Mouse (Mus musculus): ENCODE results near the gene Camk1d.

The Camk1d gene

DNA sequence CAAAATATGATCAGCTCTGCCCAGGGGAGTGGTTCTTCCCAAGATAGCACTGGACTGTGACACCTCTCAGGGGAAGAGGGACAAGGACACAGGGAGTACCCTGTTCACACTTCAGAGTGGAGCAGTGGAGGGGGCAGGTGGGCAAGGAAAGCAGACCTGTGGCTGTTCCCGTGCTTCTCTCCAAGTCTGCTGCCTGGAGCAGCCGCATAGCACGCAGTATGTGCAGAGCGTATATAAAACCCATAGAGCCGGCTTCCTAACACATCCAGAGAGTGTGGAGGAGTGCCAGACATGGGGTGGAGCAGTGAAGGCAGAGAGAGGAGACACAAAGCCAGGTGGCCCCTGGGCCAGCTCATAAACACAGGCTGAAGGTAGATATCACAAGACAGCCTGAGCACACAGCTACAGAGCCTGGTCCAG, 256.2 kb downstream of the Camk1d start:
- DNase-seq, result no peak

GRCm38 (mm10) chr2:5456108-5456507, 258.2 kb downstream of the Camk1d start:
- no peak for DNase-seq

DNA sequence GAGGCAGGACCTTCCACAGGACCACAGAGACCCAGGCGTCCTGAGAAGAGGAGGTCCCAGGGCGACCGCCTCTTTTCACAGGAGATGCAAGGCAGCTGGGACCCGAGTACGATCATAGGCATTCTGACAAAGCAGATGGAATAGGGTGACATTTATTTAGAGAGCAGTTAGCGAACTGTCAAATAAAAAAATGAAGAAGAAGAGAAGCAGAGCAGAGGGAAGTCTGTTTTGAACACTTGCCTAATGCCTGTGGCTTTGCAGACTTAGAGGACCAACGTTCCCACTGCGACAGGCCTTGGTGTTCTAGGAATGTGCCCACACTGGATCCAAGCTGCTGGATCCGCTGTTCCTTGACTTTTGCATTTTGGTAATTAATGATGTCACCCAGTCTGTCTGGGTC, 259.5 kb downstream of the Camk1d start:
- no peak for DNase-seq

DNA sequence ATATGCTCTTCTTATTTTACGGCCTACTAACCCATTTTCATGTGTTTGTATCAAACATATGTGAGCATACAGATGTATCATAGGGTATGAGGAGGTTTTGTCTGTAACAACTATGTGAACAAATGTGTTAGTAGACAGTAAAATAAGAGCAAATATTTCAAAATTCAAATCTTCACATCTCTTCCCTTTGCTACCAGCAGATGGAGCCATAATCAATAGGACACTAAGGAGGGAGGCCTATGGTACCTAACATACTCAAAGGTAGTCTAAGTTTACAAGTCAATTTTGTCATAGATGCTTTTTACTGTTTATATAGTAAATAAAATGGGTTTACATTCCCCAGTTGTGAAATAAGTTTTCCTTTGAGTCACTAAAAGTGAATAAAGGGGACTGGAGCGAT, 262.7 kb downstream of the Camk1d start:
- DNase-seq, result peak; percentile 34 to 39

- DNase-seq, result no peak
Measured at GRCm38 (mm10) chr2:5445357-5445756, 269.0 kb downstream of the Camk1d start.

- no peak for DNase-seq
Measured at GRCm38 (mm10) chr2:5437690-5438089, 276.6 kb downstream of the Camk1d start.

GRCm38 (mm10) chr2:5435587-5436253, 278.6 kb downstream of the Camk1d start:
- DNase-seq, result no peak

- peak; percentile 49 to 55 for DNase-seq
Measured at GRCm38 (mm10) chr2:5431309-5431708, 283.0 kb downstream of the Camk1d start.

DNA sequence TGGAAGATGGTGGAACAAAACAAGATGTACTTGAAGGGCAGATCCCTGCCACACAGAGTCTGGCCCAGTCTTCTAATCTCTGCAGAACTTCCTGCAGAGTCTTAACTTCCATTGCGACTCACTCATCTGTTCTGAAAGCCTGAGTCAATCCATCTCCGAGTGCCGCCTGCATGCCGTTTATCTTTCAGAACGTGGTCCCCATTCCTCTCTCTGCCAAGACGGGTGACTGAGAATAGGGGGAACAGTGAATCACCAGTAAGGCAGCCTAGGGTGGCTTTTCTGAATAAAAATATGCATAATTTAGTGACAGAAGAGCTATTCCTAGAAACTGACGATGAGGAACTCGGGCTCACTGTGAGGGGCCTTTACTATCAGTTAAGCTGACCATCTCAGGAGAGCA, 284.4 kb downstream of the Camk1d start:
- no peak for DNase-seq

GRCm38 (mm10) chr2:5426110-5426509, 288.2 kb downstream of the Camk1d start:
- no peak for DNase-seq

DNA sequence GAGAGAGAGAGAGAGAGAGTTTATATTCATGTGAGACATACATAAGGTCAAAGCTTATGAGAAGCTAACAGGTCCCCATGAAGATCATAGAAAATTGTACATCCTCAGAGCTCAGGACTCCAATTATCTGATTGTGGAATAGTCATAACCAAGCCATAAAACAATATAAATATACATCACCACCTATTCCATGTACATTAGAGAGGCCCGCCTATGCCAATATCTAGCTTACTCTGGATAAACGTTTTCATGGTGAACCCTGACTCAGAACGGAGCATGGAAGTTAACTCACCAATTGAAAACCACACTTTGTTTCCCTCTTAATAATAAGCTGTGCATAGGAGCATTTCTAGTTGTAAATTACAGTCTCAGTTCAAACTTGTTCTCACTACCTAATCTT, 288.7 kb downstream of the Camk1d start:
- DNase-seq, result no peak

GRCm38 (mm10) chr2:5420621-5421196, 293.6 kb downstream of the Camk1d start:
- DNase-seq, result no peak

DNA sequence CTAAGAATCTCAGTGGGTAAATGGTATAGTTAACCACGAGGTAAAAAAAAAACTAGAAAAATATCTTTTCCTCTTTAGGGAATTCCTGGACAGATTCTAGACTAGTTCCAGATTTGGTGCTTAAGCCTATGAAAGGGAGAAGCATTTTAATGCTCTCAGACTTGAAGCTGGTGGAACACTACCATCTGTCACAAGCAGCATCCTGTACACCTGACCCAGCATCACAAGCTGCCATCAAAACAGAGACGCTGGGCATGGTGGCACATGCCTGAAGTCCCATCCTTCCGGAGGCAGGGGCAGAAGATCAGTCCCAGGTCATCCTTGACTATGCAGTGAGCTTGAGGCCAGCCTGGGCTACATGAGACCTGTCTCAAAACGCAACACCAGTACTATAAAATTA, 295.5 kb downstream of the Camk1d start:
- DNase-seq, result no peak

- DNase-seq, result peak; percentile 61 to 71
Measured at GRCm38 (mm10) chr2:5417158-5418032, 296.9 kb downstream of the Camk1d start.

GRCm38 (mm10) chr2:5411774-5412173, 302.5 kb downstream of the Camk1d start:
- DNase-seq, result no peak

GRCm38 (mm10) chr2:5403850-5404249, 310.5 kb downstream of the Camk1d start:
- DNase-seq, result peak; percentile 58 to 64

DNA sequence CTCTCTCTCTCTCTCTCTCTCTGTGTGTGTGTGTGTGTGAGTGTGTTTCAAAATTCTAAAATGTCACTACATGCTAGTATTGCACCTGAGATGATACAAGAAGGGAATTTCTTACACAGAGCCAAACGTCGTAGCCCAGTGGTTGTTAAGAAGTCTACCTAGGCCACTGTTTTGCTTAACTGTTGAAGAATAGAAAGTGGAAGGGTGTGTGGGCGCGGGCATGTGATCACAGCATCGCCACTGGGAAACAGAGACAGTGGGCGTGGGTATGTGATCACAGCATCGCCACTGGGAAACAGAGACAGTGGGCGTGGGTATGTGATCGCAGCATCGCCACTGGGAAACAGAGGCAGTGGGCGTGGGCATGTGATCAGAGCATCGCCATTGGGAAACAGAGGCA, 312.3 kb downstream of the Camk1d start:
- DNase-seq, result no peak

GRCm38 (mm10) chr2:5398505-5398904, 315.8 kb downstream of the Camk1d start:
- no peak for DNase-seq

DNA sequence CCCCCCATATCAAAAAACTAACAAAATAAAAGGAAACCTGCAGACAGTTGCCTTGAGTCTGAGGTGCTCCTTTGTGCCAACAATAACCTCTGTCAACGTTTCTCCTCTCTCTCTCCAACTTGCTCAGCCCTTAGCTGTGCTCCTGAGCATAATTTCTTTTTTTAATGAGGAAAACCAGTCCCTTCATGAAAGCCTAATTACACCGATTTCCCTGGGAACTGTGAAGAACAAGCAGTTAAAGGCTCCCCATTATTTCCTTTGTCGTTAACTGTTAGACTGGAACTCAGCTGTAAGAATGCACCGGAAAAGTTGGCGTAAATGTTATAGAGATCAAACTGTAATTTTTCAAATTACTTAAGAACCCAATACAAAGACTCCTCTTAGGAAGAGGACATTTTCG, 316.3 kb downstream of the Camk1d start:
- no peak for DNase-seq

GRCm38 (mm10) chr2:5397468-5397867, 316.8 kb downstream of the Camk1d start:
- DNase-seq, result no peak

DNA sequence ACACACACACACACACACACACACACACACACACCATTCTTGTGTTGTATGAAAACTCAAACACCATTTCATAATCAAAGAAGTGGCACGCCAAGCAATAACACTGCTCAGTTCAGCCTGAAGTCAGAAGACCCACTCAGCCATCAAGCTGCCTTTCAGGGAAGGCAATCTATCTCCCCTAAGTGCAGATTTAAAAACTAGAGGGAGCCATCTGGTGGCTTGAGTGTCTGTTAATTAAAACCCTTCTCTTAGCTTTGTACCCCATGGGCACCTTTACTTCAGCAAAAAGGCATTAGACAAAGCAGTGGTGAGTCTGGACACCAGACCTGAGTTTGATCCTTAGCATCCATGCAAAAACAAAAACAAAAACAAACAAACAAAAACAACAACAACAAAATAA, 317.9 kb downstream of the Camk1d start:
- DNase-seq, result no peak

GRCm38 (mm10) chr2:5395873-5396272, 318.4 kb downstream of the Camk1d start:
- DNase-seq, result no peak

DNA sequence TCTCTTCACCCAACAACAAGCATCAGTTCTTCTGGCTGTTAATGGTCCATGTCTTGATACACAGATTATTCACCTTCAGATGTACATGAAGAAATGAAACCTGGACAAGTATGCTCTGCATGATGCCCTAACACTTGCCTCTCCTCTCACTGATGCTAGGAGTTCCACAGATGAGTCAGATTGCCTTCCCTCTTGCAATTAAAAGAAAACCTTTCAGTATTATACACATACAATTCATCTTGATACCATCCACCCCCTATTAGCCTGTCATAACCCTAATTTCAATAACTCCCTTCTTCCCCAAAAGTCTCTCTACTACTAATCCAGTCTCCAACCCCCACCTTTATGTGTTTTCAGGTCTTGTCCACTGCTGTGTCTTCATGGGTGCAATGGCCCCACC, 321.4 kb downstream of the Camk1d start:
- DNase-seq, result no peak

DNA sequence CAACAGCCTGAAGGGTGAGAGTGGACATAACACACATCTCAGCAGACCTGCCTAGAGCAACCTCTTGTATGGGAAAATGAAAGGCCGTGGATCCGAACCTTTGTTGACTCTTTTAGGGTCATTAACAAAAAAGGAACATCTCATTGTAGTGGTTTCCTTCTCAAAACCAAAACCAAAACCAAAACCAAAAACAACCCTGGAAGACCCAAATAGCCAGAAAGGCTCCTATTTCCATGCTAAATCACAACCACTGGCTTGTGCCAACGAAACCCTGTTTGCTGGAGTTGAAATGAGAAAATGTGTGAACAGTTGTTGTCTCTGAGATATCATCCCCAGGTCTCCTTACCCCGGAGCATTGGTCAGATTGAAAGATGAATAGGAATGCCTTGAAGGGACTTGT, 321.8 kb downstream of the Camk1d start:
- peak in 1 of 2 experiments; percentile 9 for DNase-seq
